Mouse (Mus musculus) heart, embryonic 14.5 days (tissue): ENCODE measurements around the gene Tapbpl. TPM values are rescaled to one million over a fixed set of nuclear protein-coding genes. Genes with fewer than 3 reads are reported as not detected.

Source experiments
- ATAC-seq: fragments of 200-750 bp; cut with Nextera tagmentation; 2 replicates; pipeline ENCODE4 v1.8.0; 2017; ENCODE audit warnings: low read depth, moderate TSS enrichment; ENCODE audit not compliant: insufficient number of reproducible peaks, insufficient read depth, low FRiP score
- H3K27ac ChIP-seq, 2 experiments: fragments of 200-500 bp in 1 of 2; fragments of 300-500 bp in 1 of 2; sonication (generic) in 1 of 2; replicated peaks in 1 of 2; 2 replicates each; pipeline ENCODE4 v1.5.1; 2012 to 2014; ENCODE audit warnings: low read depth in 2 of 2, low read length in 2 of 2, control low read depth in 1 of 2, mild to moderate bottlenecking in 1 of 2, mixed read lengths in 1 of 2; ENCODE audit not compliant: control insufficient read depth in 1 of 2, insufficient read depth in 1 of 2
- H3K27me3 ChIP-seq: fragments of 300-500 bp; sonication (generic); 2 replicates; pipeline ENCODE4 v1.6.1; 2014; ENCODE audit warnings: mild to moderate bottlenecking, low read length, control low read depth; ENCODE audit not compliant: control insufficient read depth, insufficient read depth
- H3K36me3 ChIP-seq: fragments of 300-500 bp; sonication (generic); 2 replicates; pipeline ENCODE4 v1.6.1; 2014; ENCODE audit warnings: mild to moderate bottlenecking, control low read depth, low read length, mixed read lengths; ENCODE audit not compliant: control insufficient read depth, insufficient read depth
- H3K4me1 ChIP-seq, 2 experiments: fragments of 200-500 bp in 1 of 2; fragments of 300-500 bp in 1 of 2; sonication (generic) in 1 of 2; 2 replicates each; pipeline ENCODE4 v1.6.1; 2012 to 2014; ENCODE audit warnings: low read length in 2 of 2, control low read depth in 1 of 2, mixed read lengths in 1 of 2; ENCODE audit not compliant: control insufficient read depth in 2 of 2, insufficient read depth in 2 of 2
- H3K4me2 ChIP-seq: fragments of 300-500 bp; sonication (generic); 2 replicates; pipeline ENCODE4 v1.6.1; 2014; ENCODE audit warnings: mild to moderate bottlenecking, low read length
- H3K4me3 ChIP-seq, 2 experiments: fragments of 200-500 bp in 1 of 2; fragments of 300-500 bp in 1 of 2; sonication (generic) in 1 of 2; 2 replicates each; pipeline ENCODE4 v1.5.1; 2012 to 2014; ENCODE audit warnings: low read length in 2 of 2, mild to moderate bottlenecking in 2 of 2, control low read depth in 1 of 2, low read depth in 1 of 2, moderate library complexity in 1 of 2; ENCODE audit not compliant: control insufficient read depth in 1 of 2, insufficient read depth in 1 of 2
- H3K9ac ChIP-seq: fragments of 300-500 bp; sonication (generic); 2 replicates; pipeline ENCODE4 v1.6.1; 2014; ENCODE audit warnings: mild to moderate bottlenecking, low read length
- H3K9me3 ChIP-seq: fragments of 300-500 bp; sonication (generic); 2 replicates; pipeline ENCODE4 v1.6.1; 2016; ENCODE audit warnings: low read length, control low read depth; ENCODE audit not compliant: control insufficient read depth
- WGBS: fragments of 180-500 bp; shearing (Covaris S2); extraction: QIAGEN DNeasy Blood & Tissue Kit; methylation state at CpG from one replicate; pipeline ENCODE4 v1.1.7; 2014; 5-methylcytosine and 5-hydroxymethylcytosine counted together
- polyA plus RNA-seq: library from polyadenylated mRNA; unstranded; fragments of >200 nt; fragmentation: Nextera tagmentation; extraction: Ambion mirVana; gene quantifications from 2 replicates; pipeline ENCODE4 v1.2.1, GENCODE M21; 2014

Gene Tapbpl
- polyA plus RNA-seq, 1 experiment from 2014 or later: 4.0 TPM

DNA sequence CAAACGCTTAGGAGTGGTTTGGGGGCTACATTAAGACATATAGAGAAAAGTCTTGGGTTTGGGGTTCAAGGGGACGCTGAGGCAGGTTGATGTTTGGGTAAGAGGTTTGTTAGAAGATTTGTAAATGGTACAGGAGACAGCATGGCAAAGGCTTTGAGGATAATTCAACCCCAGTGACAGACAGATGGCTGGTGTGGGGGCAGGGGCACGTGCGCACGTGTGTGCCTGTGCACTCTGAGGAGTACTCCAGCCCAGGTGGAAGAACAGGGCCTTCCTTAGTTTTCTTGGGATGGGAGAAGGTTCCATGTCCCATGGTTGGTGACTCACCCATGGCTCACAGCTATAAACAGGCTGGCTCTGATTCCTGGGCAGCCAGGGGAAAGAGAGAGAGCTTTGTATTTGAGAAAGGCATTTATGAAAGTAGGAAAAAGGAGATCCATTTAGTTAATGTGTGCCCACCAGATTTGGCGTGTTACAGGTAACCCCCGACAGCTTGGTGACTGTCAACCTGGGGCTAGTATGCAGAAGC is 23.9 kb upstream of the Tapbpl start:
- no peak overlapping the region for H3K27ac ChIP-seq
- no peak overlapping the region for H3K9ac ChIP-seq
- H3K4me2 ChIP-seq: no peak overlapping the region
- no peak for ATAC-seq
- H3K9me3 ChIP-seq: no peaks in the 10 kb centered on the region
- WGBS: 85% methylated on average over 7 of the region's 7 CpGs
- no peaks in the 10 kb centered on the region for H3K27me3 ChIP-seq
- H3K4me1 ChIP-seq: no peaks in the 10 kb centered on the region
- H3K36me3 ChIP-seq: no peaks in the 10 kb centered on the region
- H3K4me3 ChIP-seq: no peak overlapping the region

DNA sequence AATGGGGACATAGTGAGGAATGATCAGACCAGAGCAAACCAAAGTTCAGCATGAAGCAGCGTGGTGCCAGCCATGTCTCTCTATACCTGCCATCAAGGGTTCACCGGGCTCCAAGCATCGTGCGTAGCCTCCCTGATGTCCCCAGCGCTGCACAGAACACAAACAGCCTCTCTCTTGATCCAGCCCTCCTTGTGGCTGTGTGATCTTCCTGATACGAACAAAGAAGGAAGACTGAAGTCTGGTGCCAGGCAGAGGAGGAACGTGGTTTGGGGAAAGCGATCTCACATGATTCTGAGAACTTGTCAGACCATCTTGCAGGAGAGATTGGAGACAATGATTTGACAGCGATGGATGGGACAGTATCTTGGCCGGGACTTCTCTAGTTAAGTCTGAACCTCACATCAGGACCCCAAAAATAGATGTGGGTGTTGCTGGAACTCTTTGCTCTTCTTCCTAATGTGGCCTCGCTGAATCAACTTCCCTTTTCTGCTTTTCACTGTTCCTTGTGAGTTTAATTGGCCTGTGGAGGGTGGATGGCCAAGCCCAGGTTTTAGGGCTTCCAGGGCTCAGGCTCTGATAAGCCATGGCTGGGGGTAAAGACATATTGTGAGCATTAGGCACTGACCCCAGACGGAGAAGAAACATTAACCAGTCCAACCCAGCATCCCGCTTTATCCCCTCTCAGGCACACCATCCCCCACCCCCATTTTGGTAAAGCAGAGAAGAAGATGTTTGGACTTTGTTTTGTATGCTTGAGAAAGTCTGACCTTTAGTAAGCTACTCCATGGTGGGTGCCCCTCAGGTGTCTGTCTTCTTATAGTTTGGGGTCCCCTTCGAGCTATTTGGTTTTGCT is 22.4 kb upstream of the Tapbpl start:
- Histone ChIP-seq H3K9ac (no peak overlapping the region), H3K4me3 (no peak overlapping the region), H3K4me1 (no peaks in the 10 kb centered on the region), H3K36me3 (no peaks in the 10 kb centered on the region), H3K9me3 (no peaks in the 10 kb centered on the region), H3K27ac (no peak overlapping the region), H3K27me3 (no peaks in the 10 kb centered on the region), H3K4me2 (no peak overlapping the region)
- ATAC-seq: no peak
- WGBS: 77% methylated on average over 14 of the region's 14 CpGs

DNA sequence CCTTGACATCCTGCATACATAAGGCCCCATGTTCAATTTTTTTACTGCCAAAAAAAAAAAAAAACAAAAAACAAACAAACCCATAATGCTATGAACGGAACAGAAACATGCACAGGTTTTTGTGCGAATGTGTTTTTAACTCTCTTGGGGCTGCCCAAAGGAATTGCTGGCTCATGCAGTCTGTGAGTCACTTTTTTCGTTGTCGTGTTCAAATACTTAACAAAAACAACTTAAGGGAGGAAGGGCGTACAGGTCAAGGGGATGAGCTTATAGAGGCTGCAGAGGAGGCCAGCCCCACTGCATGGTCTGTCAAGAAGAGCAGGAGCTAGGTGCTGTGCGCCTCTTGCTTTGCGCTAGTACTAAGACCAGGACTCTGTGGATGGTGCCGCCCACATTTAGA is 21.1 kb upstream of the Tapbpl start:
- no peaks in the 10 kb centered on the region for H3K36me3 ChIP-seq
- no peak overlapping the region for H3K4me2 ChIP-seq
- no peaks in the 10 kb centered on the region for H3K4me1 ChIP-seq
- H3K4me3 ChIP-seq: no peak overlapping the region
- no peaks in the 10 kb centered on the region for H3K9me3 ChIP-seq
- no peak overlapping the region for H3K27ac ChIP-seq
- WGBS: 85% methylated on average over 8 of the region's 8 CpGs
- H3K27me3 ChIP-seq: no peaks in the 10 kb centered on the region
- no peak overlapping the region for H3K9ac ChIP-seq
- ATAC-seq: no peak

DNA sequence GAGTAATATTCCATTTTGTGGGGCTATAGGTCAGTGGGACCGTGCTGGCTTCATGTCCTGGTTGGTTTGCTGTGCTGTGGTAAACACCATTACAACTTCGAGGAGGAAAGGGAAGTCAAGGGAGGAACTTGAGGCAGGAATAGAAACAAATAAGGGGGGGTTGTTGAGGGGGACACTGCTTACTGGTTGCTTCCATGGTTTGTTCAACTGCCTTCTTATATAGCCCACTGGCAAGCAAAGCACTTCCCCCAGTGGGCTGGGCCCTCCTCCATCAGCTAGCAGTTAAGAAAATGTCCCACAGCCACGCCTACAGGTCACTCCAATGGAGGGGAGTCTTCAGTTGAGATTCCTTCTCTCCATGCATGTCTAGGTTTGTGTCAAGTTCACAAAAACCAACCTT is 20.6 kb upstream of the Tapbpl start:
- ATAC-seq: no peak

DNA sequence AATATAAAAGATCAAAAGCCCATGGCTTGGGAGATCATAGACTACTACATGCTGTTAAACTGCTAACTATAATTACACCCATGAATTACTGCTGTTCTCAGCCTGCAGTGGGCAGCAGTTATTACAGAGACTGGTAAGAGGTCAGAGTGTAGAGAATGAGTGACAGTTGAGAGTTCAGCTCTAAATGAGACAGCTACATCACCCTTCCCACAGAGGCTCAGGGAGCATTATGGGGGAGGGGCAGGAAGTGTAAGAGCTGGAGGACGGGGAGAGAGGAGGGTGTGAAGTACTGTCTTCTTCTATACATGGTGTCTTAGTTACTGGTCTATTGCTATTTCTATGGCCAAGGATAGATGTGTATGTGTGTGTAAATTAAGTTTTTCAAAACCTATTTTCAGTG is 12.9 kb upstream of the Tapbpl start:
- no peaks in the 10 kb centered on the region for H3K36me3 ChIP-seq
- H3K4me3 ChIP-seq: no peak overlapping the region
- H3K9me3 ChIP-seq: no peaks in the 10 kb centered on the region
- ATAC-seq: no peak
- WGBS: 37% methylated on average over 1 of the region's 1 CpGs
- no peak overlapping the region for H3K9ac ChIP-seq
- no peaks in the 10 kb centered on the region for H3K27me3 ChIP-seq
- no peak overlapping the region for H3K27ac ChIP-seq
- 0 out of 4 replicates have a peak, but pooled peaks cover 0 to 2% of the 10 kb centered on the region in 2 experiments for H3K4me1 ChIP-seq
- no peak overlapping the region for H3K4me2 ChIP-seq

More for the DNA sequence above, 20.6 kb upstream of the Tapbpl start:
- H3K9me3 ChIP-seq: no peaks in the 10 kb centered on the region
- H3K27me3 ChIP-seq: no peaks in the 10 kb centered on the region
- H3K36me3 ChIP-seq: no peaks in the 10 kb centered on the region
- H3K9ac ChIP-seq: no peak overlapping the region
- no peak overlapping the region for H3K27ac ChIP-seq
- H3K4me3 ChIP-seq: no peak overlapping the region
- no peak overlapping the region for H3K4me2 ChIP-seq
- 77% methylated on average over 3 of the region's 3 CpGs for WGBS
- H3K4me1 ChIP-seq: no peaks in the 10 kb centered on the region

DNA sequence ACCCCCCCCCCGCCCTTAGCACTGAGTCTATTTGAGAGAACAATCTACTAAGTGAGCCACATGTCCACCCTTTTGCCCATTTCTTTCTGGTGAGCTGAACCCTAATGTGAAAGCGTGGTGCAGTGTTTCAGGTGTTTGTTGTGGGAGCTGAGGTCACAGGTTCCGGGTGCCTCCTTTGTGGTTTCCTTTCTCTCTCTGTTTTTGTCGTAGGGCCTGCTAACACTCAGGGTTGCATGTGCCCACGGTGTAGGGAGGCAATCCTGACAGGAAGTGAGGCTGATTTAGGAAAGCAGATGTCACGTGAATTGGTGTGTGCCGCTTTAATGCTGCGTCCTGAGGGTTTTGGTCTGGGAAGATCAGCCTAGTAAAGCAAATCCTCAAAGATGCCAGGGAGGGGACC is 9.9 kb upstream of the Tapbpl start:
- WGBS: 71% methylated on average over 8 of the region's 8 CpGs
- no peaks in the 10 kb centered on the region for H3K27me3 ChIP-seq
- H3K27ac ChIP-seq: no peak overlapping the region

DNA sequence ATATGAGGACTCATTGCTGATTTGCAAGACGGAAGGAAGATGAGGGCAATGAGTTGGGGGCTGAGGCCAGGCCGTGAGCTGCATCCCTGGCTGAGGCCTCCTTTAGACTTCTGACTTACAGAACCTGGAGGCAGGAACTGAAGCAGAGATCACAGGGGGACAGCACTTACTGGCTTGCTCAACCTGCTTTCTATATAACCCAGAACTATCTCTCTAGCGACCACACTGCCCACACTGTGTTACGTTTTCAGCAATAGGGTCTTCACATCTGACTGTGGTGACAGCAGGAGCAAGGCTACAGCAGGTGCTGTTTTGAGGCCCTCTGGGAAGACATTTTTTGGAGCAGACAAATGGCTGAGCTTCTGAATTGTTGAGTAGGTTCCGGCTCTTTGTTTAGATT is 9.0 kb upstream of the Tapbpl start:
- 68% methylated on average over 5 of the region's 5 CpGs for WGBS
- Histone ChIP-seq H3K9ac (no peak overlapping the region), H3K27ac (no peak overlapping the region), H3K4me3 (no peak overlapping the region), H3K9me3 (no peaks in the 10 kb centered on the region), H3K27me3 (no peaks in the 10 kb centered on the region), H3K4me1 (0 out of 4 replicates have a peak, but pooled peaks cover 0 to 2% of the 10 kb centered on the region in 2 experiments), H3K4me2 (no peak overlapping the region), H3K36me3 (no peaks in the 10 kb centered on the region)
- no peak for ATAC-seq

More for the DNA sequence above, 9.9 kb upstream of the Tapbpl start:
- no peak overlapping the region for H3K4me2 ChIP-seq
- no peak for ATAC-seq
- 0 out of 4 replicates have a peak, but pooled peaks cover 0 to 2% of the 10 kb centered on the region in 2 experiments for H3K4me1 ChIP-seq
- H3K9ac ChIP-seq: no peak overlapping the region
- no peaks in the 10 kb centered on the region for H3K9me3 ChIP-seq
- H3K4me3 ChIP-seq: no peak overlapping the region
- no peaks in the 10 kb centered on the region for H3K36me3 ChIP-seq
